Mouse (Mus musculus) embryonic fibroblast, embryonic 13.5 days (primary cell): ENCODE results near the gene Castor2. TPM values are rescaled to one million over a fixed set of nuclear protein-coding genes. Genes with fewer than 3 reads are reported as not detected.

Experiments
- H3K27ac ChIP-seq: 2 replicates; pipeline ENCODE4 v1.5.1; 2012; ENCODE audit warnings: low read length, control low read depth, inconsistent platforms; ENCODE audit not compliant: insufficient read depth
- H3K4me1 ChIP-seq: 2 replicates; pipeline ENCODE4 v1.6.1; 2011; ENCODE audit warnings: low read length; ENCODE audit not compliant: control insufficient read depth, insufficient read depth
- H3K4me3 ChIP-seq: 2 replicates; pipeline ENCODE4 v1.5.1; 2011; ENCODE audit warnings: mild to moderate bottlenecking, control low read depth, low read length; ENCODE audit not compliant: insufficient read depth
- CTCF ChIP-seq: IDR thresholded peaks from 2 replicates; pipeline ENCODE4 v1.5.1; 2011; ENCODE audit warnings: mild to moderate bottlenecking, control low read depth, low read length, moderate library complexity, borderline replicate concordance; ENCODE audit not compliant: insufficient read depth
- POLR2A ChIP-seq: IDR thresholded peaks from 2 replicates; pipeline ENCODE4 v1.6.1; 2011; ENCODE audit warnings: low read depth, mild to moderate bottlenecking, control low read depth, low read length, moderate library complexity
- polyA plus RNA-seq: library from polyadenylated mRNA; stranded (reverse); fragments of >200 nt; gene quantifications from 2 replicates; pipeline ENCODE4 v1.2.4, GENCODE M21; 2011; ENCODE audit warnings: low read depth; ENCODE audit not compliant: missing spikeins, insufficient read length

Castor2 gene
- polyA plus RNA-seq, 1 experiment: 12.3 TPM

GRCm38 (mm10) chr5:134100232-134100771 lies 791 bp downstream of the Castor2 start:
- no peak for TF ChIP-seq POLR2A
- no peak for TF ChIP-seq CTCF
- Histone ChIP-seq H3K4me3 (peak overlapping the region; percentile 63), H3K4me1 (peaks cover 12% of the 10 kb centered on the region; the same call in 1 of the 2 replicates), H3K27ac (no peak overlapping the region)

GRCm38 (mm10) chr5:134101322-134101721 lies 1.8 kb downstream of the Castor2 start:
- H3K4me1 ChIP-seq: peaks cover 12% of the 10 kb centered on the region; the same call in 1 of the 2 replicates
- TF ChIP-seq CTCF (no peak), POLR2A (no peak)
- H3K4me3 ChIP-seq: no peak overlapping the region
- H3K27ac ChIP-seq: no peak overlapping the region

GRCm38 (mm10) chr5:134101883-134102282 lies 2.4 kb downstream of the Castor2 start:
- H3K4me1 ChIP-seq: peaks cover 12% of the 10 kb centered on the region; the same call in 1 of the 2 replicates
- H3K27ac ChIP-seq: peak overlapping the region; percentile 24; the same call in 1 of the 2 replicates
- no peak overlapping the region for H3K4me3 ChIP-seq
- TF ChIP-seq CTCF: no peak
- TF ChIP-seq POLR2A: no peak

- TF ChIP-seq POLR2A: no peak
- no peak for TF ChIP-seq CTCF
- H3K4me1 ChIP-seq: peaks cover 12% of the 10 kb centered on the region; the same call in 1 of the 2 replicates
- no peak overlapping the region for H3K4me3 ChIP-seq
- H3K27ac ChIP-seq: no peak overlapping the region
Observed at GRCm38 (mm10) chr5:134102720-134103119, 3.2 kb downstream of the Castor2 start.

GRCm38 (mm10) chr5:134105829-134106228 lies 6.3 kb downstream of the Castor2 start:
- Histone ChIP-seq H3K27ac (no peak overlapping the region), H3K4me1 (peaks cover 12% of the 10 kb centered on the region; the same call in 1 of the 2 replicates), H3K4me3 (no peak overlapping the region)
- no peak for TF ChIP-seq CTCF
- TF ChIP-seq POLR2A: no peak

- TF ChIP-seq POLR2A (no peak), CTCF (no peak)
- Histone ChIP-seq H3K4me3 (no peak overlapping the region), H3K4me1 (no peaks in the 10 kb centered on the region), H3K27ac (no peak overlapping the region)
Observed at GRCm38 (mm10) chr5:134114981-134115380, 15.5 kb downstream of the Castor2 start.

- TF ChIP-seq CTCF (no peak), POLR2A (no peak)
- no peak overlapping the region for H3K27ac ChIP-seq
- H3K4me1 ChIP-seq: no peaks in the 10 kb centered on the region
Observed at GRCm38 (mm10) chr5:134115639-134116259, 16.2 kb downstream of the Castor2 start.

GRCm38 (mm10) chr5:134118798-134119407 lies 19.4 kb downstream of the Castor2 start:
- no peak overlapping the region for H3K4me3 ChIP-seq
- H3K27ac ChIP-seq: no peak overlapping the region
- TF ChIP-seq POLR2A: no peak
- no peak for TF ChIP-seq CTCF
- no peaks in the 10 kb centered on the region for H3K4me1 ChIP-seq

More at GRCm38 (mm10) chr5:134115639-134116259, 16.2 kb downstream of the Castor2 start:
- no peak overlapping the region for H3K4me3 ChIP-seq

- no peaks in the 10 kb centered on the region for H3K4me1 ChIP-seq
- no peak overlapping the region for H3K27ac ChIP-seq
- no peak overlapping the region for H3K4me3 ChIP-seq
- no peak for TF ChIP-seq CTCF
- TF ChIP-seq POLR2A: no peak
Observed at GRCm38 (mm10) chr5:134119481-134120120, 20.1 kb downstream of the Castor2 start.
